19 mouse cellular contexts compared by ENCODE assay signal in the genomic region with DNA sequence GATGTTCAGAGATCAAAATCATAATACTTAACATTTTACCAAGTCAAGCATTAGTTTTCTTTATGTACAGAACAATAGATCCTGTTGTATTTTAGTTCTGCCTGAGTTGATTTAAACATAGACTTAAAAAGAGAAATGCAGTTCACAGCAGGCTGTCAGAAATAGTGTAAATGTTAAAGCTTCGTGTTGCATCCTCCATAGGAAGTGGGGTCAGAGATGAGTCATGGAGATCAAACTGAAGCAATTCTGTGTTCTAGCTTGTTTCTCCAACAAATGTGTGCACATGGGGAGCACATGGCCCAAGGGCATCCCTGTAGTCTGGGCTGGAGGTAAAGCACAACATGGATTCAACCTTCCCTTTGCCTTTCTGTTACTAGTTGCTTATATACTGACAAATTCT.
DNase-seq lines count a peak whose midpoint lies in the region; ATAC-seq and TF ChIP-seq lines count a peak whose summit lies in the region.
"Had no signal": no experiment of that assay in that cellular context is flagged by ENCODE, and none has a peak within 500 bp of the region (broad histone marks: within the 10 kb centered on the region; RNA-seq: fewer than 3 reads in every experiment).

No protein-coding gene starts in this region.

- no peaks in the 10 kb centered on the region for H3K9me3 ChIP-seq in forebrain, embryonic 12.5 days
- no peaks in the 10 kb centered on the region for H3K9me3 ChIP-seq in forebrain, embryonic 10.5 days
- no peaks in the 10 kb centered on the region for H3K9me3 ChIP-seq in lung, postnatal 0 days (ENCODE audit: low read length)
- H3K9me3 ChIP-seq: embryonic facial prominence, embryonic 12.5 days; heart, embryonic 15.5 days had no signal

- DNase-seq in forebrain, embryonic 10.5 days (ENCODE audit: extremely low spot score, low spot score), result no peak
- peak; percentile 4 for DNase-seq in R1 (ENCODE audit: low read depth, low spot score)
- DNase-seq in embryo, embryonic 11 days, result peak; percentile 16
- DNase-seq in lung, postnatal 0 days (ENCODE audit: low spot score), result no peak
- no peak for DNase-seq in kidney, adult 2 months
- DNase-seq: adrenal gland, adult 8-10 months; adrenal gland, postnatal 36 days; cerebellum, adult 11 months; cerebellum, adult 8-10 months; cerebellum, postnatal 14 days; heart, adult 18-20 months; heart, postnatal 14 days; kidney, adult 18-20 months had no signal

- H3K4me3 ChIP-seq in forebrain, embryonic 12.5 days (replicated peaks), result no peak overlapping the region
- no peak overlapping the region for H3K4me3 ChIP-seq in forebrain, embryonic 10.5 days
- H3K4me3 ChIP-seq in lung, postnatal 0 days (ENCODE audit: low read depth, low read length), result no peak overlapping the region
- H3K4me3 ChIP-seq in kidney, adult 2 months (ENCODE audit: insufficient read depth, low read depth, low read length), result no peak overlapping the region
- H3K4me3 ChIP-seq: embryonic facial prominence, embryonic 12.5 days; heart, embryonic 15.5 days had no signal

- 0 out of 2 replicates have a peak, but pooled peaks have one; percentile 11 for ATAC-seq in forebrain, embryonic 12.5 days (ENCODE audit: low FRiP score)
- ATAC-seq in lung, postnatal 0 days, result no peak
- ATAC-seq: forebrain, embryonic 14.5 days; hindbrain, postnatal 0 days had no signal

- no peak for TF ChIP-seq POLR2A in kidney, adult 2 months (IDR thresholded peaks at IDR 0.05; ENCODE audit: low read depth, low read length)

- TF ChIP-seq EP300 in lung, postnatal 0 days (IDR thresholded peaks at IDR 0.05), result no peak

- H3K4me1 ChIP-seq in forebrain, embryonic 12.5 days, result no peaks in the 10 kb centered on the region
- no peaks in the 10 kb centered on the region for H3K4me1 ChIP-seq in forebrain, embryonic 10.5 days
- no peaks in the 10 kb centered on the region for H3K4me1 ChIP-seq in lung, postnatal 0 days (ENCODE audit: insufficient read depth, low read depth, low read length)
- H3K4me1 ChIP-seq in kidney, adult 2 months (ENCODE audit: control insufficient read depth, insufficient read depth, low read length), result no peaks in the 10 kb centered on the region
- H3K4me1 ChIP-seq: embryonic facial prominence, embryonic 12.5 days; heart, embryonic 15.5 days had no signal

- WGBS in forebrain, embryonic 12.5 days, result 18% methylated on average over 1 of the region's 1 CpGs
- 27% methylated on average over 1 of the region's 1 CpGs for WGBS in forebrain, embryonic 10.5 days
- 39% methylated on average over 1 of the region's 1 CpGs for WGBS in lung, postnatal 0 days
- WGBS in kidney, adult 2 months, result 24% methylated on average over 1 of the region's 1 CpGs

- no peak overlapping the region for H3K4me2 ChIP-seq in forebrain, embryonic 12.5 days
- H3K4me2 ChIP-seq in lung, postnatal 0 days (replicated peaks; ENCODE audit: low read depth, low read length), result no peak overlapping the region
- H3K4me2 ChIP-seq: embryonic facial prominence, embryonic 12.5 days; heart, embryonic 11.5 days; heart, embryonic 15.5 days had no signal

- no peaks in the 10 kb centered on the region for H3K36me3 ChIP-seq in forebrain, embryonic 12.5 days (replicated peaks)
- no peaks in the 10 kb centered on the region for H3K36me3 ChIP-seq in forebrain, embryonic 10.5 days (replicated peaks)
- no peaks in the 10 kb centered on the region for H3K36me3 ChIP-seq in lung, postnatal 0 days (ENCODE audit: insufficient read depth, low read length)
- no peaks in the 10 kb centered on the region for H3K36me3 ChIP-seq in kidney, adult 2 months (ENCODE audit: control insufficient read depth, insufficient read depth, low read length)
- H3K36me3 ChIP-seq: embryonic facial prominence, embryonic 12.5 days; heart, embryonic 15.5 days had no signal

- no peak for TF ChIP-seq CTCF in lung, postnatal 0 days (IDR thresholded peaks at IDR 0.05)
- TF ChIP-seq CTCF in kidney, adult 2 months (conservative IDR thresholded peaks at IDR 0.05; ENCODE audit: insufficient read depth, insufficient read length, low read depth, low read length), result no peak

- no peak overlapping the region for H3K27ac ChIP-seq in forebrain, embryonic 12.5 days
- no peak overlapping the region for H3K27ac ChIP-seq in forebrain, embryonic 10.5 days
- H3K27ac ChIP-seq in lung, postnatal 0 days (ENCODE audit: low read length), result no peak overlapping the region
- no peak overlapping the region for H3K27ac ChIP-seq in kidney, adult 2 months (ENCODE audit: insufficient read depth, low read depth, low read length)
- H3K27ac ChIP-seq: embryonic facial prominence, embryonic 12.5 days; heart, embryonic 15.5 days; hindbrain, postnatal 0 days had no signal

- H3K27me3 ChIP-seq in forebrain, embryonic 12.5 days, result no peaks in the 10 kb centered on the region
- no peaks in the 10 kb centered on the region for H3K27me3 ChIP-seq in forebrain, embryonic 10.5 days (ENCODE audit: poor library complexity, severe bottlenecking)
- H3K27me3 ChIP-seq in lung, postnatal 0 days (replicated peaks; ENCODE audit: insufficient read depth, low read length), result no peaks in the 10 kb centered on the region
- H3K27me3 ChIP-seq in kidney, adult 2 months (replicated peaks; ENCODE audit: control insufficient read depth, insufficient read depth, low read length), result no peaks in the 10 kb centered on the region
- H3K27me3 ChIP-seq: embryonic facial prominence, embryonic 12.5 days; heart, embryonic 15.5 days had no signal

- H3K9ac ChIP-seq in forebrain, embryonic 12.5 days, result no peak overlapping the region
- no peak overlapping the region for H3K9ac ChIP-seq in lung, postnatal 0 days (replicated peaks; ENCODE audit: low read depth)
- H3K9ac ChIP-seq: embryonic facial prominence, embryonic 12.5 days; heart, embryonic 15.5 days had no signal

Comparison
In these comparisons a context has a peak if more than half of its experiments do, and no peak if none do; other contexts are left out.
1. DNase-seq: peak in R1 (single experiment) and embryo, embryonic 11 days (single experiment); none in forebrain, embryonic 10.5 days (single experiment), lung, postnatal 0 days (single experiment) and kidney, adult 2 months (single experiment).